Mouse (Mus musculus) telencephalon, adult 2 months (tissue): ENCODE data around the gene Scp2d1.
A peak's percentile ranks its signal among the peaks of the same experiment; 100 is the strongest.
"Not testable (repeated sequence)": the region's sequence is repeated elsewhere in the genome, so short reads cannot be mapped to it uniquely, and the experiment has no call there.

Experiments
- DNase-seq: peaks from one replicate; pipeline ENCODE4 v3.0.0-alpha.2; 2011; ENCODE audit warnings: low read depth, low spot score

The Scp2d1 gene

DNA sequence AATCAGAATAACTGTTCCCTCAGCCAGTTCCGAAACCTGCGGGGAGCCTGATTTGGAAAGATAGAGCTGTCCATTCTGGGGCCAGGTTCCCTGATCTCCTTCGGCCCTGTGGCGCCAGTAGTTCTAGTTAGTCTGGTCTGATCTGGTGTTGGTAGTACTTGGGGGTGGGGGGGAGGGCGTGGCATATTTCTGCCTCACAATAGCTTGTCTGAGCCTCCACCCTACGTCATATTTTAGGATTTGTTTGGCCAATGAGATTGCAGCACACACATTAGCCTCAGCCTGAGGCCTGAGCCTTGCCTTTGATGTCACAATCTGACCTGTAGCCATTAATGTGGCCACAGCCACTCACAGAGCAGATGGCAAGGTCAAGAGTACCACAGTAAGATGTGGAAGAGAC is at the start of gene Scp2d1:
Scp2d1 (plus strand) TSS at position 301 of the 400 bp plus-strand sequence.
- not testable (repeated sequence) for DNase-seq

- no peak for DNase-seq
These were observed 48.8 kb upstream of the Scp2d1 start for GRCm38 (mm10) chr2:144774636-144775160.

DNA sequence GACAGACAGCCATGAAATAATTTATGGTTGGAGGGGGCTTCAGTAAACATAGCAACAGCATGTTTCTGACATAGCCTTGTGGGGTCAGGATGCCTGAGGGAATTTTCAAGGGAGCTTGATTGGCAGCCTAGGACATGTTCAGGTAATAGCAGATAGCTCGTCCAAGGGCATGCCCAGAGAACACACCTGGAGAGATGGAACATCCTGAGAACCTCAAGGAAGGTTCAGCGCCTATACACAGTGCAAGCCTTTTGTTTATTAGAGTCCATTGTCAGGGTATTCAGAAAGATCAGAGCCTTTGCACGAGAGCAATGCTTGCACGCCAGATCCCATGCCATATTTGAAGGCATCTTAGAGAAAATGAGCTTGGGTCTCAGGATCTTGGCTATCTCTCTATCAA is 47.8 kb upstream of the Scp2d1 start:
- DNase-seq: no peak

DNA sequence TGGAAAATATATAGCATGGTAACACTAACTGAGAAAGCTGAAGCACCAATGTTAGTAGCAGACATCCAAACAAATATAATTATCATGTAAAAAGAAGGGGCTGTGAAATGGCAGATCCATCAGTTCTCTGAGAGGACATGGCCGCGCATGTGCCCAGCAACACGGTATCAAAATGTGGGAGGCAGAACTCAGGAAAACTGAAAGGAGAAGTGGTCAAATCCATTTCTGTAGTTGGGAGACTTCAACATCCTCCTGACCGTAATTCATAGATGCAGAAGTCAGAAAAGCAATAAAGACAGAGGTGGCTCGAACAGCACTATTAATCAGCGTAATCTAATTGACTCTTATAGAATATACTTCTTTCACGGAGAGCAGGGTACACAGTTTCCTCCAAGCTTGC is 44.2 kb upstream of the Scp2d1 start:
- DNase-seq: no peak

DNA sequence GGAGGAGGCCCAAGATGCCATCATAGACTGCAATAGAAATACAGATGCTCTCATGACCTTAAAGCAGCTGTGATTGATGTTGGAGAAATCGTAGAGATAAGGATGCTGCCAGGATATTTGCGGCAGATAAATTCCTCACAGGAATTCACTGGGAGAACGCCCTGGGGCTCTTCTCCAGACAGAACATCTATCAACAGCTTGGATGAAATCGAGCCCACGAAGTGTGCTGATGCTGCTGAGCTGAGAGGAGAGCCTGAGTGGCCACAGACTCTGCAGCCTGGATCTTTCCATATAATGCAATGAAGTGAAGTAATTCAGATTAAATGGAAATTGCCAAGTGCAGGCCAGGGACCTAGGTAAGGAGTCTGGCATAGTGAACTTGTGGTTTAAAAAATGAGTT is 42.7 kb upstream of the Scp2d1 start:
- DNase-seq: no peak

GRCm38 (mm10) chr2:144781871-144782270 is 41.6 kb upstream of the Scp2d1 start:
- DNase-seq: no peak

DNA sequence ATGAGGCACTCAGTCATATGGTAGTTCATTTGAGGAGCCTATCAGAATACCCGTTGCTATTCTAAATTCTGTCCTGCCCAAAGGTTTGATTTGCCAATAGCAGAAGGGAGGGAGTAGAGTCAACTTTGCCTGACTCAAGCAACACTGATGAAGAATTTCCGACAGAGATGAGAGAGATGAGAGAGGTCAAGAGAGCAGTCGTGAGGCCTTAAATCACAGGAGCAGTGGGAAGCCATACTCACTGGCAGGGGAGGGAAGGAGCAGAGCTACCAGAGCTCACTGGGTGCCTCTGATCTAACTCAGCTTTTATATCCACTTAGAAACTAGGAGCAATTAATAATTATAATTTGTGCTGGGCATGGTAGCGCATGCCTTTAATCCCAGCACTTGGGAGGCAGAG is 41.0 kb upstream of the Scp2d1 start:
- no peak for DNase-seq

GRCm38 (mm10) chr2:144783190-144783589 is 40.3 kb upstream of the Scp2d1 start:
- DNase-seq: no peak

- no peak for DNase-seq
These were observed 39.6 kb upstream of the Scp2d1 start for GRCm38 (mm10) chr2:144783831-144784230.

GRCm38 (mm10) chr2:144791671-144792294 is 31.7 kb upstream of the Scp2d1 start:
- peak; percentile 62 for DNase-seq

- no peak for DNase-seq
These were observed 25.9 kb upstream of the Scp2d1 start for GRCm38 (mm10) chr2:144797515-144797914.

- no peak for DNase-seq
These were observed 15.4 kb upstream of the Scp2d1 start for GRCm38 (mm10) chr2:144807766-144808754.

DNA sequence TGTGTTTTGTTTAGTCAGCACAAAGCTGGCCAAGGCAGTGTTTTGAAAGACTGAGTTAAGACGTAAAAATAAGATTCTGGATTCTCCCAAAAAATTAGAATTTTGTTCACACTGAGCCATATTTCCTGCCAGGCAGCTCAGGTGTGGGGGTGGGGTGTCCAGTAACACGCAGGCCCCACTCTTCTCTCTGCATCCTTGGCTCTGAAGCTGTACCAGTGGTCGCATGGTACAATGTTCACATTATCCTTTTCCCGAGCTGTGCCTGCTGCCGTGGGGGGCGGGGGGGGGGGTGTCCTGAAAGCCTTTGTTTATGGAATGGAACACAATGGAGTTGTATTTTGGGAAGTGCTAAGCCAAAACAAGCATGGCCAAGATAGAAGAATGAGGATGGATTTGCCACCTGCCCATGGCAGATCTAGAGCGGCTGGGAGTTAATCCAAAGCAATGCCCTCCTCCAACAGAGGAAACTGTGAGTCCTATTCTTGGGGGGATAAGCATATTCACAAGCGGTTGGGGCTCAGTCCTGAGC is 5.1 kb downstream of the Scp2d1 start:
- DNase-seq: peak; percentile 69

GRCm38 (mm10) chr2:144836667-144837311 is 13.3 kb downstream of the Scp2d1 start:
- no peak for DNase-seq

GRCm38 (mm10) chr2:144837312-144837679 is 13.8 kb downstream of the Scp2d1 start:
- DNase-seq: no peak

- no peak for DNase-seq
These were observed 45.4 kb downstream of the Scp2d1 start for GRCm38 (mm10) chr2:144868827-144869226.
